Comparison of ENCODE assay signal across 8 mouse cellular contexts in genomic region chr4:40774279-40775259, GRCm38 (mm10). TPM values are rescaled to one million over a fixed set of nuclear protein-coding genes. Genes with fewer than 3 reads are reported as not detected.
DNase-seq lines count a peak whose midpoint lies in the region; ATAC-seq and TF ChIP-seq lines count a peak whose summit lies in the region.

No protein-coding gene starts in this region.

- H3K9ac ChIP-seq in embryonic facial prominence, embryonic 14.5 days (ENCODE audit: low read depth, low read length), result 0 out of 2 replicates have a peak overlapping the region, but pooled peaks have one; percentile 39
- H3K9ac ChIP-seq in heart, embryonic 11.5 days (ENCODE audit: low read depth, low read length), result peak overlapping the region; percentile 54; the same call in 1 of the 2 replicates
- H3K9ac ChIP-seq in kidney, embryonic 15.5 days, result no peak overlapping the region
- H3K9ac ChIP-seq in liver, embryonic 15.5 days, result no peak overlapping the region
- H3K9ac ChIP-seq in neural tube, embryonic 12.5 days, result no peak overlapping the region

- H3K79me2 ChIP-seq in C2C12 (ENCODE audit: control insufficient read depth, insufficient read depth), result no peaks in the 10 kb centered on the region

- DNase-seq in adrenal gland, postnatal 4 days (ENCODE audit: low spot score in 2 of 2), result peak; percentile 35 to 61
- DNase-seq in embryonic facial prominence, embryonic 14.5 days (ENCODE audit: low spot score), result peak; percentile 86

- H3ac ChIP-seq in C2C12 (ENCODE audit: control insufficient read depth, insufficient read length, low read depth), result no peak overlapping the region

- peaks cover 19% of the 10 kb centered on the region for H3K4me1 ChIP-seq in embryonic facial prominence, embryonic 14.5 days (ENCODE audit: control insufficient read depth, insufficient read depth, low read length)
- no peaks in the 10 kb centered on the region for H3K4me1 ChIP-seq in heart, embryonic 11.5 days (ENCODE audit: control insufficient read depth, insufficient read depth, low read length)
- H3K4me1 ChIP-seq in kidney, embryonic 15.5 days, result peaks cover 37% of the 10 kb centered on the region
- H3K4me1 ChIP-seq in liver, embryonic 15.5 days (replicated peaks), result peaks cover 33% of the 10 kb centered on the region
- peaks cover 7% of the 10 kb centered on the region; the same call in 1 of the 2 replicates for H3K4me1 ChIP-seq in neural tube, embryonic 12.5 days
- peaks cover 12% of the 10 kb centered on the region for H3K4me1 ChIP-seq in testis, adult 2 months (ENCODE audit: control insufficient read depth, insufficient read depth, low read length)

- ATAC-seq in embryonic facial prominence, embryonic 14.5 days (ENCODE audit: low read depth), result peak; percentile 60
- ATAC-seq in heart, embryonic 11.5 days (replicated peaks; ENCODE audit: insufficient number of reproducible peaks, low FRiP score, low TSS enrichment), result peak; percentile 33; the same call in 1 of the 2 replicates
- peak; percentile 52 for ATAC-seq in kidney, embryonic 15.5 days (replicated peaks; ENCODE audit: low FRiP score)
- ATAC-seq in liver, embryonic 15.5 days (ENCODE audit: insufficient read depth), result no peak
- ATAC-seq in neural tube, embryonic 12.5 days (ENCODE audit: low FRiP score, low read depth), result peak; percentile 59; the same call in 1 of the 2 replicates

- WGBS in embryonic facial prominence, embryonic 14.5 days, result 5% methylated on average over 12 of the region's 12 CpGs
- WGBS in heart, embryonic 11.5 days (ENCODE audit: insufficient replicate concordance), result 14% methylated on average over 12 of the region's 12 CpGs
- 19% methylated on average over 12 of the region's 12 CpGs for WGBS in kidney, embryonic 15.5 days
- WGBS in liver, embryonic 15.5 days (ENCODE audit: insufficient replicate concordance), result 13% methylated on average over 12 of the region's 12 CpGs
- 28% methylated on average over 12 of the region's 12 CpGs for WGBS in neural tube, embryonic 12.5 days

- no peak for TF ChIP-seq POLR2A in testis, adult 2 months (IDR thresholded peaks at IDR 0.05; ENCODE audit: control insufficient read depth, low read depth, low read length)

- H3K27me3 ChIP-seq in C2C12 (ENCODE audit: control insufficient read depth, insufficient read depth, insufficient read length), result no peaks in the 10 kb centered on the region
- H3K27me3 ChIP-seq in embryonic facial prominence, embryonic 14.5 days (replicated peaks; ENCODE audit: control insufficient read depth, insufficient read depth, low read length), result no peaks in the 10 kb centered on the region
- H3K27me3 ChIP-seq in heart, embryonic 11.5 days (ENCODE audit: control insufficient read depth, insufficient read depth, low read length), result no peaks in the 10 kb centered on the region
- no peaks in the 10 kb centered on the region for H3K27me3 ChIP-seq in kidney, embryonic 15.5 days
- no peaks in the 10 kb centered on the region for H3K27me3 ChIP-seq in liver, embryonic 15.5 days
- H3K27me3 ChIP-seq in neural tube, embryonic 12.5 days (replicated peaks), result peaks cover 3% of the 10 kb centered on the region; the same call in 1 of the 2 replicates
- no peaks in the 10 kb centered on the region for H3K27me3 ChIP-seq in testis, adult 2 months (ENCODE audit: control insufficient read depth, insufficient read depth, low read length)

- TF ChIP-seq CTCF in C2C12 (IDR thresholded peaks at IDR 0.05; ENCODE audit: control insufficient read depth, insufficient read depth, insufficient read length), result peak; percentile 83
- TF ChIP-seq CTCF in testis, adult 2 months (IDR thresholded peaks at IDR 0.05; ENCODE audit: control insufficient read depth, insufficient read depth, insufficient replicate concordance, low read depth, low read length), result peak; percentile 75; the same call in 1 of the 2 replicates

- H3K36me3 ChIP-seq in C2C12 (ENCODE audit: control insufficient read depth, insufficient read depth), result no peaks in the 10 kb centered on the region
- no peaks in the 10 kb centered on the region for H3K36me3 ChIP-seq in embryonic facial prominence, embryonic 14.5 days (ENCODE audit: control insufficient read depth, insufficient read depth, low read length)
- no peaks in the 10 kb centered on the region for H3K36me3 ChIP-seq in heart, embryonic 11.5 days (ENCODE audit: control insufficient read depth, insufficient read depth, low read length)
- H3K36me3 ChIP-seq in kidney, embryonic 15.5 days, result no peaks in the 10 kb centered on the region
- H3K36me3 ChIP-seq in liver, embryonic 15.5 days (replicated peaks), result no peaks in the 10 kb centered on the region
- no peaks in the 10 kb centered on the region for H3K36me3 ChIP-seq in neural tube, embryonic 12.5 days
- H3K36me3 ChIP-seq in testis, adult 2 months (ENCODE audit: control insufficient read depth, insufficient read depth, low read length), result no peaks in the 10 kb centered on the region

- no peaks in the 10 kb centered on the region for H3K9me3 ChIP-seq in embryonic facial prominence, embryonic 14.5 days (ENCODE audit: control insufficient read depth, low read length)
- no peaks in the 10 kb centered on the region for H3K9me3 ChIP-seq in heart, embryonic 11.5 days (replicated peaks; ENCODE audit: control insufficient read depth, low read length)
- no peaks in the 10 kb centered on the region for H3K9me3 ChIP-seq in kidney, embryonic 15.5 days (replicated peaks)
- H3K9me3 ChIP-seq in liver, embryonic 15.5 days (replicated peaks), result no peaks in the 10 kb centered on the region
- H3K9me3 ChIP-seq in neural tube, embryonic 12.5 days, result no peaks in the 10 kb centered on the region

- H3K79me3 ChIP-seq in C2C12 (ENCODE audit: low read depth), result no peaks in the 10 kb centered on the region

- no peak overlapping the region for H3K4me3 ChIP-seq in C2C12 (ENCODE audit: insufficient read depth, poor library complexity, severe bottlenecking)
- peak overlapping the region; percentile 17; the same call in 1 of the 2 replicates for H3K4me3 ChIP-seq in embryonic facial prominence, embryonic 14.5 days (ENCODE audit: low read depth, low read length)
- H3K4me3 ChIP-seq in heart, embryonic 11.5 days (ENCODE audit: low read depth, low read length), result peak overlapping the region; percentile 24
- H3K4me3 ChIP-seq in kidney, embryonic 15.5 days (replicated peaks), result peak overlapping the region; percentile 6
- peak overlapping the region; percentile 22 for H3K4me3 ChIP-seq in liver, embryonic 15.5 days (replicated peaks)
- no peak overlapping the region for H3K4me3 ChIP-seq in neural tube, embryonic 12.5 days
- no peak overlapping the region for H3K4me3 ChIP-seq in testis, adult 2 months (ENCODE audit: control insufficient read depth, low read depth, low read length)

- H3K27ac ChIP-seq in embryonic facial prominence, embryonic 14.5 days (replicated peaks; ENCODE audit: low read depth, low read length), result peak overlapping the region; percentile 81
- H3K27ac ChIP-seq in heart, embryonic 11.5 days (ENCODE audit: low read depth, low read length), result no peak overlapping the region
- H3K27ac ChIP-seq in kidney, embryonic 15.5 days, result peak overlapping the region; percentile 61
- H3K27ac ChIP-seq in liver, embryonic 15.5 days (replicated peaks), result no peak overlapping the region
- H3K27ac ChIP-seq in neural tube, embryonic 12.5 days, result no peak overlapping the region
- no peak overlapping the region for H3K27ac ChIP-seq in testis, adult 2 months (ENCODE audit: control insufficient read depth, insufficient read depth, low read depth, low read length)

- H3K4me2 ChIP-seq in embryonic facial prominence, embryonic 14.5 days (ENCODE audit: low read depth, low read length), result peak overlapping the region; percentile 46
- H3K4me2 ChIP-seq in heart, embryonic 11.5 days, result peak overlapping the region; percentile 65
- peak overlapping the region; percentile 50 for H3K4me2 ChIP-seq in kidney, embryonic 15.5 days
- peak overlapping the region; percentile 56 for H3K4me2 ChIP-seq in liver, embryonic 15.5 days
- H3K4me2 ChIP-seq in neural tube, embryonic 12.5 days (replicated peaks), result peak overlapping the region; percentile 45

TF ChIP-seq in C2C12, 6 proteins besides CTCF, POLR2A, EP300 and RAD21:
- TF ChIP-seq MYOD1 (IDR thresholded peaks at IDR 0.05; ENCODE audit: control insufficient read depth, insufficient read length, low read depth) (no peak), USF1 (IDR thresholded peaks at IDR 0.05; ENCODE audit: low read depth) (no peak), MAX (IDR thresholded peaks at IDR 0.05) (peak; percentile 21), MYOG (IDR thresholded peaks at IDR 0.05; ENCODE audit: control insufficient read depth, extremely low read depth, insufficient read length) (no peak), FOSL1 (IDR thresholded peaks at IDR 0.05; ENCODE audit: insufficient read depth, low read length, poor library complexity, severe bottlenecking) (no peak), CEBPB (IDR thresholded peaks at IDR 0.05; ENCODE audit: low read depth) (no peak)

RNA-seq across cellular contexts. Expression of gene Smu1, which starts 16.8 kb away (rescaled TPM):
- 81.4 TPM for polyA plus RNA-seq in C2C12 (2012; fragmentation: generic; extraction: Trizol)
- 10 to 100 TPM; 75.6 to 78.8 TPM for total RNA-seq in adrenal gland, postnatal 4 days (2021)
- polyA plus RNA-seq in embryonic facial prominence, embryonic 14.5 days (2014; fragmentation: Nextera tagmentation; extraction: Ambion mirVana), result 126 and 136 TPM in 2 replicates
- 105 and 123 TPM in 2 replicates for polyA plus RNA-seq in heart, embryonic 11.5 days (2014; fragmentation: Nextera tagmentation; extraction: Ambion mirVana)
- polyA plus RNA-seq in kidney, embryonic 15.5 days (2015; fragmentation: Nextera tagmentation; extraction: Ambion mirVana), result 159 and 162 TPM in 2 replicates
- 71.6 and 75.5 TPM in 2 replicates for polyA plus RNA-seq in liver, embryonic 15.5 days (2015; fragmentation: Nextera tagmentation; extraction: Ambion mirVana)
- polyA plus RNA-seq in neural tube, embryonic 12.5 days (2016; fragmentation: Nextera tagmentation; extraction: Ambion mirVana), result 141 and 145 TPM in 2 replicates
- polyA plus RNA-seq in testis, adult 2 months (2012; rRNA removed), result 20.1 and 23.7 TPM in 2 replicates

RNA-seq across cellular contexts. Expression of gene Dnaja1, which starts 52.6 kb away (rescaled TPM):
- polyA plus RNA-seq in C2C12 (2012; fragmentation: generic; extraction: Trizol), result 106 TPM
- total RNA-seq in adrenal gland, postnatal 4 days (2021), result 100 to 1,000 TPM; 227 to 253 TPM
- 379 and 406 TPM in 2 replicates for polyA plus RNA-seq in embryonic facial prominence, embryonic 14.5 days (2014; fragmentation: Nextera tagmentation; extraction: Ambion mirVana)
- polyA plus RNA-seq in heart, embryonic 11.5 days (2014; fragmentation: Nextera tagmentation; extraction: Ambion mirVana), result 317 and 358 TPM in 2 replicates
- 475 and 513 TPM in 2 replicates for polyA plus RNA-seq in kidney, embryonic 15.5 days (2015; fragmentation: Nextera tagmentation; extraction: Ambion mirVana)
- polyA plus RNA-seq in liver, embryonic 15.5 days (2015; fragmentation: Nextera tagmentation; extraction: Ambion mirVana), result 121 and 130 TPM in 2 replicates
- polyA plus RNA-seq in neural tube, embryonic 12.5 days (2016; fragmentation: Nextera tagmentation; extraction: Ambion mirVana), result 690 and 701 TPM in 2 replicates
- 16.7 and 22.3 TPM in 2 replicates for polyA plus RNA-seq in testis, adult 2 months (2012; rRNA removed)

Comparison
In these comparisons a context has a peak if more than half of its experiments do, and no peak if none do; other contexts are left out.
1. H3K4me3 ChIP-seq: peak in embryonic facial prominence, embryonic 14.5 days (single experiment), heart, embryonic 11.5 days (single experiment), kidney, embryonic 15.5 days (single experiment) and liver, embryonic 15.5 days (single experiment); none in C2C12 (single experiment), neural tube, embryonic 12.5 days (single experiment) and testis, adult 2 months (single experiment).
2. H3K27ac ChIP-seq: peak in embryonic facial prominence, embryonic 14.5 days (single experiment) and kidney, embryonic 15.5 days (single experiment); none in heart, embryonic 11.5 days (single experiment), liver, embryonic 15.5 days (single experiment), neural tube, embryonic 12.5 days (single experiment) and testis, adult 2 months (single experiment).
3. H3K9ac ChIP-seq: peak in embryonic facial prominence, embryonic 14.5 days (single experiment) and heart, embryonic 11.5 days (single experiment); none in kidney, embryonic 15.5 days (single experiment), liver, embryonic 15.5 days (single experiment) and neural tube, embryonic 12.5 days (single experiment).
4. Peak in every context shown above with its lines, with median percentiles within 50 percentile points of each other: H3K4me2 ChIP-seq.